Mouse (Mus musculus) adipose tissue, adult 10 weeks (tissue): Measurements from ENCODE around the gene BC052040. TPM values are rescaled to one million over a fixed set of nuclear protein-coding genes. Genes with fewer than 3 reads are reported as not detected.

ENCODE experiments used
- polyA plus RNA-seq: library from polyadenylated mRNA; stranded (reverse); fragments of 350-450 nt; fragmentation: Illumina TruSeq; extraction: RNeasy Lipid Tissue Mini Kit (QIAGEN cat#74804); gene quantifications from one replicate; pipeline ENCODE4 v1.2.3, GENCODE M21; 2014; ENCODE audit warnings: low read depth, low replicate concordance

BC052040 gene
- polyA plus RNA-seq = 3.5 TPM

GRCm38 (mm10) chr2:115581241-115581988 is at the start of gene BC052040:
TSS of gene BC052040 (plus strand) at chr2:115581716.

